ENCODE assay signal across 9 mouse cellular contexts in the genomic region with DNA sequence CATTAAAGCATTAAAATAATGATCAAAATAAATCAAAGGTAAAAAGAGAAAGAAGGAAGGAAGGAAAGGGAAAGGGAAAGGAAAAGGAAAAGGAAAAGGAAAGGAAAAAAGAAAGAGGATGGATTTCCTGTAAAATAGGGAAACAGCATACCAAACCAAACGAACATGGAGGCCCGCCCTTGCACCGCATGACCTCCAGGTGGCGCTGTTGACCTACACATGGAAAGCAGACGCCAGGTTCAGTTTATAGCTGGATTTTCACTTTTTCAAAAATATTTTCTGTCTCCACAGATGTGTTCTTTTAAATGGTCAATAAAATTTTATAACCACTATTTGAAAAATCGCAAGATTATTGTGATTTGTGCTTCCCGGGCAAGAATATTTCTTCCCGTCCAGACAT.
DNase-seq lines count a peak whose midpoint lies in the region; ATAC-seq and TF ChIP-seq lines count a peak whose summit lies in the region.
"Had no signal": no experiment of that assay in that cellular context is flagged by ENCODE, and none has a peak within 500 bp of the region (broad histone marks: within the 10 kb centered on the region; RNA-seq: fewer than 3 reads in every experiment).

No protein-coding gene starts in this region.

- H3K4me1 ChIP-seq in hindbrain, embryonic 14.5 days (replicated peaks; ENCODE audit: control insufficient read depth, insufficient read depth, low read length), result no peaks in the 10 kb centered on the region; the same call in 1 of the 2 replicates
- no peaks in the 10 kb centered on the region for H3K4me1 ChIP-seq in hindbrain, embryonic 12.5 days
- no peaks in the 10 kb centered on the region; the same call in 1 of the 2 replicates for H3K4me1 ChIP-seq in midbrain, postnatal 0 days (ENCODE audit: insufficient read depth, low read length)

- no peak overlapping the region for H3K27ac ChIP-seq in hindbrain, embryonic 14.5 days
- no peak overlapping the region for H3K27ac ChIP-seq in hindbrain, embryonic 12.5 days
- no peak overlapping the region for H3K27ac ChIP-seq in midbrain, postnatal 0 days (ENCODE audit: low read depth, low read length)
- H3K27ac ChIP-seq: embryonic facial prominence, embryonic 15.5 days had no signal

- H3K4me3 ChIP-seq in hindbrain, embryonic 14.5 days (replicated peaks; ENCODE audit: low read length), result no peak overlapping the region
- H3K4me3 ChIP-seq in hindbrain, embryonic 12.5 days, result no peak overlapping the region
- H3K4me3 ChIP-seq in midbrain, postnatal 0 days (ENCODE audit: low read depth, low read length), result no peak overlapping the region
- H3K4me3 ChIP-seq: embryonic facial prominence, embryonic 15.5 days had no signal

- H3K27me3 ChIP-seq in hindbrain, embryonic 14.5 days (ENCODE audit: control insufficient read depth, insufficient read depth, low read length), result no peaks in the 10 kb centered on the region
- no peaks in the 10 kb centered on the region for H3K27me3 ChIP-seq in hindbrain, embryonic 12.5 days
- H3K27me3 ChIP-seq in midbrain, postnatal 0 days (ENCODE audit: insufficient read depth, low read length), result no peaks in the 10 kb centered on the region
- H3K27me3 ChIP-seq: embryonic facial prominence, embryonic 15.5 days had no signal

- no peak overlapping the region for H3K4me2 ChIP-seq in hindbrain, embryonic 14.5 days (replicated peaks)
- H3K4me2 ChIP-seq in hindbrain, embryonic 12.5 days (replicated peaks), result no peak overlapping the region
- H3K4me2 ChIP-seq in midbrain, postnatal 0 days (ENCODE audit: low read depth, low read length, poor library complexity, severe bottlenecking), result no peak overlapping the region
- H3K4me2 ChIP-seq: embryonic facial prominence, embryonic 15.5 days had no signal

- 24% methylated on average over 8 of the region's 8 CpGs for WGBS in hindbrain, embryonic 14.5 days
- WGBS in hindbrain, embryonic 12.5 days, result 27% methylated on average over 8 of the region's 8 CpGs
- WGBS in midbrain, postnatal 0 days, result 18% methylated on average over 8 of the region's 8 CpGs

- ATAC-seq in hindbrain, embryonic 14.5 days (ENCODE audit: low FRiP score), result no peak
- no peak for ATAC-seq in hindbrain, embryonic 12.5 days (ENCODE audit: low FRiP score)
- no peak for ATAC-seq in midbrain, postnatal 0 days (ENCODE audit: low FRiP score)

- no peaks in the 10 kb centered on the region for H3K9me3 ChIP-seq in hindbrain, embryonic 14.5 days (ENCODE audit: control insufficient read depth, low read length)
- no peaks in the 10 kb centered on the region for H3K9me3 ChIP-seq in hindbrain, embryonic 12.5 days (replicated peaks)
- no peaks in the 10 kb centered on the region for H3K9me3 ChIP-seq in midbrain, postnatal 0 days (ENCODE audit: low read length)
- H3K9me3 ChIP-seq: embryonic facial prominence, embryonic 15.5 days had no signal

- DNase-seq in hindbrain, embryonic 14.5 days (ENCODE audit: low spot score), result peak; percentile 86
- peak; percentile 65 for DNase-seq in ZHBTc4 (ENCODE audit: low read depth, low spot score)
- DNase-seq in cerebellum, postnatal 4 days (ENCODE audit: low spot score in 2 of 2), result peak; percentile 82
- DNase-seq in heart, postnatal 10 days, result peak; percentile 67 to 86
- DNase-seq in left cerebral cortex, postnatal 10 days (ENCODE audit: extremely low spot score in 1 of 2, low spot score in 2 of 2), result peak; percentile 67 to 73
- peak; percentile 76 for DNase-seq in midbrain, postnatal 0 days (ENCODE audit: low spot score)
- DNase-seq in testis, postnatal 10 days (ENCODE audit: low spot score), result peak; percentile 91

- intact Hi-C loops in heart, postnatal 10 days (cut with DNase I), result loop anchor here (2.0 kb wide), 1 partner anchor 1150 kb away; no protein-coding TSS in a partner anchor
- intact Hi-C loops in left cerebral cortex, postnatal 10 days (cut with DNase I), result loop anchor here (10.0 kb wide), 1 partner anchor 1584 kb away; no protein-coding TSS in a partner anchor

- no peak overlapping the region for H3K9ac ChIP-seq in hindbrain, embryonic 14.5 days
- no peak overlapping the region for H3K9ac ChIP-seq in hindbrain, embryonic 12.5 days
- H3K9ac ChIP-seq in midbrain, postnatal 0 days (replicated peaks; ENCODE audit: low read length, poor library complexity, severe bottlenecking), result no peak overlapping the region
- H3K9ac ChIP-seq: embryonic facial prominence, embryonic 15.5 days had no signal

- no peaks in the 10 kb centered on the region; the same call in 1 of the 2 replicates for H3K36me3 ChIP-seq in hindbrain, embryonic 14.5 days (replicated peaks; ENCODE audit: control insufficient read depth, insufficient read depth)
- H3K36me3 ChIP-seq in hindbrain, embryonic 12.5 days, result no peaks in the 10 kb centered on the region
- no peaks in the 10 kb centered on the region for H3K36me3 ChIP-seq in midbrain, postnatal 0 days (ENCODE audit: insufficient read depth, low read length)
- H3K36me3 ChIP-seq: embryonic facial prominence, embryonic 15.5 days had no signal

- peak; percentile 97 for TF ChIP-seq CTCF in midbrain, postnatal 0 days (IDR thresholded peaks at IDR 0.05)
